Mouse (Mus musculus) stomach, embryonic 15.5 days (tissue): ENCODE measurements around the gene Cylc1. TPM values are rescaled to one million over a fixed set of nuclear protein-coding genes. Genes with fewer than 3 reads are reported as not detected.

Experiments
- ATAC-seq: fragments of 200-750 bp; cut with Nextera tagmentation; 2 replicates; pipeline ENCODE4 v1.8.0; 2017; ENCODE audit warnings: low read depth, moderate number of reproducible peaks, moderate TSS enrichment; ENCODE audit not compliant: insufficient read depth, low FRiP score
- H3K27ac ChIP-seq: fragments of 300-500 bp; sonication (generic); 2 replicates; pipeline ENCODE4 v1.5.1; 2015; ENCODE audit warnings: mild to moderate bottlenecking, inconsistent platforms
- H3K27me3 ChIP-seq: fragments of 300-500 bp; sonication (generic); replicated peaks from 2 replicates; pipeline ENCODE4 v1.6.1; 2015; ENCODE audit warnings: inconsistent platforms
- H3K36me3 ChIP-seq: fragments of 300-500 bp; sonication (generic); 2 replicates; pipeline ENCODE4 v1.6.1; 2015; ENCODE audit warnings: inconsistent platforms
- H3K4me1 ChIP-seq: fragments of 300-500 bp; sonication (generic); 2 replicates; pipeline ENCODE4 v1.6.1; 2015; ENCODE audit warnings: inconsistent platforms
- H3K4me2 ChIP-seq: fragments of 300-500 bp; sonication (generic); 2 replicates; pipeline ENCODE4 v1.6.1; 2015; ENCODE audit warnings: mild to moderate bottlenecking, inconsistent platforms
- H3K4me3 ChIP-seq: fragments of 300-500 bp; sonication (generic); replicated peaks from 2 replicates; pipeline ENCODE4 v1.5.1; 2015; ENCODE audit warnings: inconsistent platforms
- H3K9ac ChIP-seq: fragments of 300-500 bp; sonication (generic); 2 replicates; pipeline ENCODE4 v1.6.1; 2015; ENCODE audit warnings: inconsistent platforms
- H3K9me3 ChIP-seq: fragments of 300-500 bp; sonication (generic); 2 replicates; pipeline ENCODE4 v1.6.1; 2016; ENCODE audit warnings: inconsistent platforms
- WGBS: fragments of 180-500 bp; shearing (Covaris S2); methylation state at CpG from one replicate; pipeline ENCODE4 v1.1.7; 2015; 5-methylcytosine and 5-hydroxymethylcytosine counted together
- polyA plus RNA-seq: library from polyadenylated mRNA; unstranded; fragments of >200 nt; fragmentation: Nextera tagmentation; extraction: Ambion mirVana; gene quantifications from 2 replicates; pipeline ENCODE4 v1.2.1, GENCODE M21; 2015

Cylc1 gene
- not detected in 2 replicates for polyA plus RNA-seq

- H3K4me1 ChIP-seq = no peaks in the 10 kb centered on the region
- H3K9me3 ChIP-seq = no peaks in the 10 kb centered on the region
- H3K4me2 ChIP-seq = no peak within 1 kb of the TSS
- H3K36me3 ChIP-seq = no peaks in the 10 kb centered on the region
- H3K4me3 ChIP-seq = no peak within 1 kb of the TSS
- no peak for ATAC-seq
- no peaks in the 10 kb centered on the region for H3K27me3 ChIP-seq
- no peak within 1 kb of the TSS for H3K9ac ChIP-seq
- H3K27ac ChIP-seq = no peak within 1 kb of the TSS
These were observed at the start of gene Cylc1 for GRCm38 (mm10) chrX:111110118-111110517. Cylc1 (plus strand) TSS chrX:111110418.

DNA sequence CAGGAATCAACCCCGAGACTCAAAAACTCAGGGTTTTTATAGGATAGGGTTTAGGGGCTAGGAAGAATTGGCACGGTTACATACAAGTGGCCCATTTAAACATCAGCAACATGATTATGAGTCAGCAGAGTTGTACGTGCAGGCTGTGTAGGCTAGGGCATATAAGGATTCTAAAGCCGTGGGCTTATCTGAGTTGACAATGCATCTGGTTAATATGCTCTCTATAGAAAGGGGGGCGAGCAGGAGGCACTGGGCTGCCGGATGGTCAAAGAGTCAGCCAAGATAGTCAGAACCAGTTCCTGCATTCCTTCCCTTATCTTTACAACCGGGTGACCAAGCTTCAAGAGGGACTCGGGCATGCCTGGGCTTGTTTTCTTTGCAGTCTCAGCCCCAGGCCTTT is 31.5 kb upstream of the Cylc1 start:
- H3K9ac ChIP-seq = no peak overlapping the region
- 72% methylated on average over 8 of the region's 8 CpGs for WGBS
- no peaks in the 10 kb centered on the region for H3K36me3 ChIP-seq

DNA sequence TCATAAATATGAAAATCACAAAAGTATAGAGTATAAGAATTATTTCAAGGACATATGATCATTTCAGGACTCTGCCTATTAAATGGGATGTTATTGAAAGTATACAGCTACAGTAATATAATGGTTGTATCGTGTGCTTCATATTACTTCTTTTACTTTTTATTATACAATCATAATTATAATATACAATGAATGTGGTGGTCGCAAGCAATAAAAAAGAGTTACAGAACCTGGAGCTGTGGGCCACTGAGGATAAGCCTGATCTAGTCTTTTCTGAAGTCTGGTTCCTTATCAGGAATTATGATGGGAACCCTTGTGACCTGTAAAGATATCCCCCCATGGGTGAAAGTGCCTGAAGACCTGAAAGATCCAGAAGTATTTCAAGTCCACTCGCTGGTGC is 57.8 kb downstream of the Cylc1 start, which contains the start of gene Gm10112:
Gene Gm10112, plus strand, starts transcription at position 301 of the 400 bp plus-strand sequence.
- Histone ChIP-seq H3K4me3 (no peak within 1 kb of the TSS), H3K4me1 (no peaks in the 10 kb centered on the region), H3K9ac (no peak within 1 kb of the TSS), H3K27me3 (no peaks in the 10 kb centered on the region), H3K36me3 (no peaks in the 10 kb centered on the region), H3K27ac (no peak within 1 kb of the TSS), H3K9me3 (no peaks in the 10 kb centered on the region), H3K4me2 (no peak within 1 kb of the TSS)
- no peak for ATAC-seq
- WGBS = 88% methylated on average over 3 of the region's 3 CpGs

More for the DNA sequence above, 31.5 kb upstream of the Cylc1 start:
- H3K27ac ChIP-seq = no peak overlapping the region
- H3K4me2 ChIP-seq = no peak overlapping the region
- H3K4me3 ChIP-seq = no peak overlapping the region
- no peaks in the 10 kb centered on the region for H3K9me3 ChIP-seq
- H3K27me3 ChIP-seq = no peaks in the 10 kb centered on the region
- ATAC-seq = no peak
- no peaks in the 10 kb centered on the region for H3K4me1 ChIP-seq

Other genes with a start within 250 kb of the Cylc1 start
- not detected in 2 replicates for gene Gm10112, start 57.9 kb downstream of the Cylc1 start, polyA plus RNA-seq